Mouse (Mus musculus): Measurements from ENCODE around the gene Olfr1392. TPM values are rescaled to one million over a fixed set of nuclear protein-coding genes. Genes with fewer than 3 reads are reported as not detected.

Gene Olfr1392
- polyA plus RNA-seq, 1 experiment = not detected

DNA sequence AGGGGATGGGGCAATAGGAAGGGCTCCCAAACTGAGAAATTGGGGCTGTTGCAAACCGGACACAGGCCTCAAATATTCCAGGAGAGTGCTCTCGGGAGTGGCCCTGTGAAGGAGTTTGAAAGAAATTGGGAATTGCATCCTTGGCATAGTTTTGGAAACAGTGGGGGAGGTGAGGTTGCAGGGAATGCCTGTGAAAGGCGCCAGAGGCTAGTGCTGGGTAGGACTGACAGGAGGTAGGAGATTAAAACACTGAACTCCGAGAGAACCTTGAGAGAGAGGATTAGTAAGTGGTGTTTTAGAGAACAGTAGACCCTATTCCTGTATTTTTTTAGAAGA, 40.5 kb upstream of the Olfr1392 start:
- TF ChIP-seq CTCF (IDR thresholded peaks at IDR 0.05; ENCODE audit: borderline replicate concordance, insufficient read depth, low read length) = no peak
- 0 out of 2 replicates have a peak, but pooled peaks have one; percentile 30 for TF ChIP-seq POLR2A (IDR thresholded peaks at IDR 0.05; ENCODE audit: low read depth, low read length)
- peak overlapping the region; percentile 64 for H3K4me3 ChIP-seq (ENCODE audit: insufficient read depth, low read length)
- peak overlapping the region; percentile 79 for H3K27ac ChIP-seq (ENCODE audit: insufficient read depth, low read length)
- H3K4me1 ChIP-seq (ENCODE audit: control insufficient read depth, insufficient read depth, low read length) = peaks cover 17% of the 10 kb centered on the region

- H3K4me1 ChIP-seq (ENCODE audit: control insufficient read depth, insufficient read depth, low read length) = peaks cover 18% of the 10 kb centered on the region
- H3K4me3 ChIP-seq (ENCODE audit: insufficient read depth, low read length) = peak overlapping the region; percentile 64
- TF ChIP-seq CTCF (IDR thresholded peaks at IDR 0.05; ENCODE audit: borderline replicate concordance, insufficient read depth, low read length) = no peak
- peak; percentile 64 for TF ChIP-seq POLR2A (IDR thresholded peaks at IDR 0.05; ENCODE audit: low read depth, low read length)
- peak overlapping the region; percentile 79 for H3K27ac ChIP-seq (ENCODE audit: insufficient read depth, low read length)
These were observed 39.9 kb upstream of the Olfr1392 start for GRCm38 (mm10) chr11:49245176-49245575.

DNA sequence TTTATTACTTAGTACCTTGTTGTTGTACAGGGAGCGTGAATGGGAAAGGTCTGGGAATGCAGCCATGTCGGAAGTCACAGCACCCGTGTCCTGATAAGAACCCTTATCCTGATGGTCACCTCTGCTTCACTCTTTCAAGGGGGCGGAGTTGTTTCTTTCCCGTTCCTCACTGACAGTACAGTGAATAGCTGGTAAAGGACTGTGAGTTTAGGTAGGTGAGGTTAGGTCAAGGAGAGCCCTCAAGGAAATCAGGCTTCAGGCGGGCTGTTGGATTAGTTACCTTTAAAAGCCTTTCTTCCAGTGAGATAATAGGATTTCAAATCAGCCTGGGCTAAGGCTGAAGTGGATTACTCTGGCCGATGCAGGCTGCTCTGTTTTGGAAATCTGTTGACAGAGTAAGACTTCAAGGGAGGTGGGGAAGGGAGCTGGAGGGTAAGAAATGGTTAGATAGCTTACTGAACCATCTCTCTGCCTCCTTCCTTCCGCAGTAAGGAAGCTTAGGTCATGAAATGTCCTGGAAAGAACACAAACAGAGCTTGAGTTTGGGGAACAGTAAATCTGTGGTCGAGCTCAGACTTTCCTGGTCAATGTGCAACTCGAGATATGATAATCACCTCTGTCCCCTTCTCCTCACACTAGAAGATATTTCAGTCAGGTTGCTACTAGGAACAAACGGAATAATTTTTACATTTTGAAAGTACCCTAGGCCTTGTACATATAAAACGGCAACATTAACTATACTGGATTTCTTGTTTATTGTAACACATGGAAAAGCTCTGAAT, 39.3 kb upstream of the Olfr1392 start:
- H3K4me3 ChIP-seq (ENCODE audit: insufficient read depth, low read length) = peak overlapping the region; percentile 64
- peak overlapping the region; percentile 17; the same call in 1 of the 2 replicates for H3K27ac ChIP-seq (ENCODE audit: insufficient read depth, low read length)
- TF ChIP-seq CTCF (IDR thresholded peaks at IDR 0.05; ENCODE audit: borderline replicate concordance, insufficient read depth, low read length) (no peak), POLR2A (IDR thresholded peaks at IDR 0.05; ENCODE audit: low read depth, low read length) (no peak)
- H3K4me1 ChIP-seq (ENCODE audit: control insufficient read depth, insufficient read depth, low read length) = peaks cover 18% of the 10 kb centered on the region

DNA sequence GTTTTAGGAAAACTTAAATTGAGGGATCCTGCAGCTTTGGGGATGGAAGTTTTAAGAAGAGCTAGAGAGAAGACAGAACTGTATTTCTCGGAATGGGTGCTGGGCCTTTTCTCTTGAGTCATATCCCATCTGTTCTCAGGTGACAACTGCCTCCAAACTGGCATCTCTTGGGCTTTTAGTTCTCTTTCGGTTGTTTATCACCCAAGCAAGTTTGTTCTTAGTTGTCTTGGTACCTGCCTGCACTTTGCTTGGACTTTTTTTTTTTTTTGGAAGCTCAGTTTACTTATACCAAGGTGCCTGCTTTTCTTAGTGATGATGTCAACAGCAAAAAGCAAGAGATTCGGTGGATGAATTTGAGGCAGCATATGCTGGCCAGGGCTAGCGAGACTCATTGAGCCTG, 38.6 kb upstream of the Olfr1392 start:
- H3K4me1 ChIP-seq (ENCODE audit: control insufficient read depth, insufficient read depth, low read length) = peaks cover 20% of the 10 kb centered on the region
- H3K4me3 ChIP-seq (ENCODE audit: insufficient read depth, low read length) = no peak overlapping the region
- no peak overlapping the region for H3K27ac ChIP-seq (ENCODE audit: insufficient read depth, low read length)
- TF ChIP-seq CTCF (IDR thresholded peaks at IDR 0.05; ENCODE audit: borderline replicate concordance, insufficient read depth, low read length) (no peak), POLR2A (IDR thresholded peaks at IDR 0.05; ENCODE audit: low read depth, low read length) (no peak)

GRCm38 (mm10) chr11:49247255-49247654, 37.8 kb upstream of the Olfr1392 start:
- Histone ChIP-seq H3K4me3 (ENCODE audit: insufficient read depth, low read length) (no peak overlapping the region), H3K27ac (ENCODE audit: insufficient read depth, low read length) (peak overlapping the region; percentile 45), H3K4me1 (ENCODE audit: control insufficient read depth, insufficient read depth, low read length) (peaks cover 21% of the 10 kb centered on the region)
- no peak for TF ChIP-seq POLR2A (IDR thresholded peaks at IDR 0.05; ENCODE audit: low read depth, low read length)
- no peak for TF ChIP-seq CTCF (IDR thresholded peaks at IDR 0.05; ENCODE audit: borderline replicate concordance, insufficient read depth, low read length)

DNA sequence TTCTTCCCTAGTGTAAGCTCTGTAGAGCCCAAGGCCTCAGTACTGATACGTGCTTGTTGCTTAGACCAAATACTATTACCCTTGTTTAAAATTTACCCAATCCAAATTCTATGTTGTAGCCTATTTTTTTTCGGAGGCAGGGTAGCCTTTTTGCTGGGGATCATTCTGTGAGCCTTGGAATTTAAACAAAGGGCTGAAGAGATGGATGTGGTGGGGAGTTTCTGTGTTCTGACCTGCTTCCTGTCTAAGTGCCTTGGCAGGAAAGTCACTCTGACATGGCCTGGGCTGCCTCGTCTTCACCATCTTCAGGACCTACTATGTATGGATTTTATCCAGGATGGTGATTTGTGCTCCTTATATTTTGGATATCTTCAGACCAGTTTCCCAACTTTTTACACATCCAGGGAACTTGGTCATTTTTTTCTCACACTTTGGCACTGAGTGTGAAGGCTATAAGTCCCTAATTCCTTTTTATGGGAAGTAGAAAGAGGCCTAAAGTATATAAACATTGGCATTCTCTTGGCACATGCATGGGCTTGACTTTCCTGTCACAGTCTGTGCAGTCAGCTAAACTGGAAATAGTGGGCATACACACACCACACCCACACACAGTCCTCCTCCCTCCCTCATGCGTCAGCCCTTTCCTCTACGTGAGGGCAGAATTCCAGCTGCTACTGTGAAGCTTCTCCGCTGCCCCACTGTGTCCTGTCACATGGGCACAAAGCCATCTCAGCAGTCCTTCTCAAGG, 36.7 kb upstream of the Olfr1392 start:
- TF ChIP-seq CTCF (IDR thresholded peaks at IDR 0.05; ENCODE audit: borderline replicate concordance, insufficient read depth, low read length) = no peak
- TF ChIP-seq POLR2A (IDR thresholded peaks at IDR 0.05; ENCODE audit: low read depth, low read length) = no peak
- peaks cover 21% of the 10 kb centered on the region for H3K4me1 ChIP-seq (ENCODE audit: control insufficient read depth, insufficient read depth, low read length)
- 0 out of 2 replicates have a peak overlapping the region, but pooled peaks have one; percentile 31 for H3K27ac ChIP-seq (ENCODE audit: insufficient read depth, low read length)
- no peak overlapping the region for H3K4me3 ChIP-seq (ENCODE audit: insufficient read depth, low read length)

GRCm38 (mm10) chr11:49248974-49249700, 35.9 kb upstream of the Olfr1392 start:
- Histone ChIP-seq H3K4me1 (ENCODE audit: control insufficient read depth, insufficient read depth, low read length) (peaks cover 21% of the 10 kb centered on the region), H3K27ac (ENCODE audit: insufficient read depth, low read length) (peak overlapping the region; percentile 58; the same call in 1 of the 2 replicates), H3K4me3 (ENCODE audit: insufficient read depth, low read length) (no peak overlapping the region)
- TF ChIP-seq POLR2A (IDR thresholded peaks at IDR 0.05; ENCODE audit: low read depth, low read length) (no peak), CTCF (IDR thresholded peaks at IDR 0.05; ENCODE audit: borderline replicate concordance, insufficient read depth, low read length) (no peak)

- no peak for TF ChIP-seq POLR2A (IDR thresholded peaks at IDR 0.05; ENCODE audit: low read depth, low read length)
- H3K4me1 ChIP-seq (ENCODE audit: control insufficient read depth, insufficient read depth, low read length) = peaks cover 20% of the 10 kb centered on the region
These were observed 35.2 kb upstream of the Olfr1392 start for GRCm38 (mm10) chr11:49249811-49250421.

More at GRCm38 (mm10) chr11:49249811-49250421, 35.2 kb upstream of the Olfr1392 start:
- peak overlapping the region; percentile 58 for H3K27ac ChIP-seq (ENCODE audit: insufficient read depth, low read length)
- peak overlapping the region; percentile 71 for H3K4me3 ChIP-seq (ENCODE audit: insufficient read depth, low read length)

Data from embryonic fibroblast, embryonic 13.5 days (primary cell).